Mouse (Mus musculus): ENCODE data around the gene Gm20715. TPM values are rescaled to one million over a fixed set of nuclear protein-coding genes. Genes with fewer than 3 reads are reported as not detected.

Gene Gm20715
- total RNA-seq (2021): not detected
- polyA plus RNA-seq (2012; rRNA removed): not detected in 2 replicates
- long read RNA-seq: 0 reads

- DNase-seq: peak; percentile 89 to 91
- WGBS: 1% methylated on average over 17 of the region's 17 CpGs
- no peaks in the 10 kb centered on the region; the same call in 1 of the 2 replicates for H3K79me2 ChIP-seq (replicated peaks; ENCODE audit: control insufficient read depth, insufficient read depth, low read length)
- H3K27me3 ChIP-seq (ENCODE audit: control insufficient read depth, insufficient read depth, low read length): no peaks in the 10 kb centered on the region
- TF ChIP-seq POLR2A (IDR thresholded peaks at IDR 0.05; ENCODE audit: insufficient read depth, low read depth, low read length): no peak
- peak; percentile 99 for TF ChIP-seq EP300 (IDR thresholded peaks at IDR 0.05; ENCODE audit: insufficient read depth, low read depth, low read length)
- H3K4me3 ChIP-seq: no peak within 1 kb of the TSS
- H3K9ac ChIP-seq (ENCODE audit: low read depth, low read length): no peak within 1 kb of the TSS
- intact Hi-C loops (cut with DNase I): loop anchor here (5.0 kb wide), 1 partner anchor 48 kb away; the partner anchor contains the start of gene Zfp78
- H3K27ac ChIP-seq: no peak within 1 kb of the TSS
- no peaks in the 10 kb centered on the region for H3K4me1 ChIP-seq (ENCODE audit: control insufficient read depth, insufficient read depth, low read length)
- no peaks in the 10 kb centered on the region for H3K36me3 ChIP-seq (ENCODE audit: control insufficient read depth, insufficient read depth, low read length)
Observed at GRCm38 (mm10) chr7:6410043-6410442, at the start of gene Gm20715. TSS of gene Gm20715 (plus strand) at chr7:6410277.

- DNase-seq: no peak
- H3K4me1 ChIP-seq (ENCODE audit: control insufficient read depth, insufficient read depth, low read length): peaks cover 1% of the 10 kb centered on the region; the same call in 1 of the 2 replicates
- no peak overlapping the region for H3K9ac ChIP-seq (ENCODE audit: low read depth, low read length)
- no peaks in the 10 kb centered on the region for H3K36me3 ChIP-seq (ENCODE audit: control insufficient read depth, insufficient read depth, low read length)
- TF ChIP-seq POLR2A (IDR thresholded peaks at IDR 0.05; ENCODE audit: insufficient read depth, low read depth, low read length) (no peak), CTCF (IDR thresholded peaks at IDR 0.05) (no peak), EP300 (IDR thresholded peaks at IDR 0.05; ENCODE audit: insufficient read depth, low read depth, low read length) (no peak)
- intact Hi-C loops (cut with DNase I): loop anchor here (5.0 kb wide), 5 partner anchors 52 to 937 kb away; partner anchors contain the start of genes Gm20715, Gm45844 and Zfp444
- no peak overlapping the region for H3K27ac ChIP-seq
- no peaks in the 10 kb centered on the region for H3K79me2 ChIP-seq (replicated peaks; ENCODE audit: control insufficient read depth, insufficient read depth, low read length)
- 25% methylated on average over 6 of the region's 9 CpGs for WGBS
- no peak overlapping the region for H3K4me3 ChIP-seq
- H3K27me3 ChIP-seq (ENCODE audit: control insufficient read depth, insufficient read depth, low read length): no peaks in the 10 kb centered on the region
Observed at GRCm38 (mm10) chr7:6360477-6361060, 49.5 kb upstream of the Gm20715 start.

GRCm38 (mm10) chr7:6361756-6362155, 48.3 kb upstream of the Gm20715 start:
- no peaks in the 10 kb centered on the region for H3K79me2 ChIP-seq (replicated peaks; ENCODE audit: control insufficient read depth, insufficient read depth, low read length)
- peak overlapping the region; percentile 56 for H3K9ac ChIP-seq (ENCODE audit: low read depth, low read length)
- DNase-seq: no peak
- H3K4me3 ChIP-seq: peak overlapping the region; percentile 75
- H3K36me3 ChIP-seq (ENCODE audit: control insufficient read depth, insufficient read depth, low read length): no peaks in the 10 kb centered on the region
- no peaks in the 10 kb centered on the region for H3K27me3 ChIP-seq (ENCODE audit: control insufficient read depth, insufficient read depth, low read length)
- 25% methylated on average over 7 of the region's 7 CpGs for WGBS
- intact Hi-C loops (cut with DNase I): loop anchor here (2.0 to 5.0 kb wide), 6 partner anchors 51 to 936 kb away; partner anchors contain the start of genes Gm20715, Gm45844, Zfp444 and Zfp667
- peaks cover 1% of the 10 kb centered on the region; the same call in 1 of the 2 replicates for H3K4me1 ChIP-seq (ENCODE audit: control insufficient read depth, insufficient read depth, low read length)
- TF ChIP-seq POLR2A (IDR thresholded peaks at IDR 0.05; ENCODE audit: insufficient read depth, low read depth, low read length) (no peak), CTCF (IDR thresholded peaks at IDR 0.05) (no peak), EP300 (IDR thresholded peaks at IDR 0.05; ENCODE audit: insufficient read depth, low read depth, low read length) (no peak)
- peak overlapping the region; percentile 56; the same call in 1 of the 2 replicates for H3K27ac ChIP-seq

- intact Hi-C loops (cut with DNase I): loop anchor here (1.0 to 5.0 kb wide), 7 partner anchors 21 to 935 kb away; partner anchors contain the start of genes Gm20715, Gm45844, Zfp28 and Zfp444
- H3K79me2 ChIP-seq (replicated peaks; ENCODE audit: control insufficient read depth, insufficient read depth, low read length): no peaks in the 10 kb centered on the region
- no peaks in the 10 kb centered on the region for H3K36me3 ChIP-seq (ENCODE audit: control insufficient read depth, insufficient read depth, low read length)
- H3K9ac ChIP-seq (ENCODE audit: low read depth, low read length): peak overlapping the region; percentile 56
- no peaks in the 10 kb centered on the region for H3K27me3 ChIP-seq (ENCODE audit: control insufficient read depth, insufficient read depth, low read length)
- peaks cover 1% of the 10 kb centered on the region; the same call in 1 of the 2 replicates for H3K4me1 ChIP-seq (ENCODE audit: control insufficient read depth, insufficient read depth, low read length)
- TF ChIP-seq POLR2A (IDR thresholded peaks at IDR 0.05; ENCODE audit: insufficient read depth, low read depth, low read length): no peak
- TF ChIP-seq EP300 (IDR thresholded peaks at IDR 0.05; ENCODE audit: insufficient read depth, low read depth, low read length): no peak
- TF ChIP-seq CTCF (IDR thresholded peaks at IDR 0.05): no peak
- peak; percentile 97 for DNase-seq
- WGBS: under 1% methylated on average over 38 of the region's 38 CpGs
- H3K27ac ChIP-seq: peak overlapping the region; percentile 71
- peak overlapping the region; percentile 75 for H3K4me3 ChIP-seq
Observed at GRCm38 (mm10) chr7:6362268-6363046, 47.6 kb upstream of the Gm20715 start.

GRCm38 (mm10) chr7:6363047-6363488, 47.0 kb upstream of the Gm20715 start, which contains the start of gene Zfp78:
TSS of gene Zfp78 (plus strand) at chr7:6363280.
- no peaks in the 10 kb centered on the region for H3K79me2 ChIP-seq (replicated peaks; ENCODE audit: control insufficient read depth, insufficient read depth, low read length)
- peak in 1 of 2 experiments; percentile 90 for DNase-seq
- H3K27me3 ChIP-seq (ENCODE audit: control insufficient read depth, insufficient read depth, low read length): no peaks in the 10 kb centered on the region
- H3K4me3 ChIP-seq: peak within 1 kb of the TSS; percentile 75
- WGBS: under 1% methylated on average over 23 of the region's 23 CpGs
- peak within 1 kb of the TSS; percentile 71 for H3K27ac ChIP-seq
- peak within 1 kb of the TSS; percentile 69 for H3K9ac ChIP-seq (ENCODE audit: low read depth, low read length)
- intact Hi-C loops (cut with DNase I): loop anchor here (1.0 to 5.0 kb wide), 7 partner anchors 20 to 934 kb away; partner anchors contain the start of genes Gm20715, Gm45844, Zfp28 and Zfp444
- H3K4me1 ChIP-seq (ENCODE audit: control insufficient read depth, insufficient read depth, low read length): peaks cover 1% of the 10 kb centered on the region; the same call in 1 of the 2 replicates
- TF ChIP-seq EP300 (IDR thresholded peaks at IDR 0.05; ENCODE audit: insufficient read depth, low read depth, low read length) (no peak), CTCF (IDR thresholded peaks at IDR 0.05) (peak; percentile 30), POLR2A (IDR thresholded peaks at IDR 0.05; ENCODE audit: insufficient read depth, low read depth, low read length) (peak; percentile 80)
- H3K36me3 ChIP-seq (ENCODE audit: control insufficient read depth, insufficient read depth, low read length): no peaks in the 10 kb centered on the region

All from heart, adult 2 months (tissue).